Mouse (Mus musculus): Measurements from ENCODE around the gene Tmbim1. TPM values are rescaled to one million over a fixed set of nuclear protein-coding genes. Genes with fewer than 3 reads are reported as not detected.
A peak's percentile ranks its signal among the peaks of the same experiment; 100 is the strongest.
"Not testable (repeated sequence)": the region's sequence is repeated elsewhere in the genome, so short reads cannot be mapped to it uniquely, and the experiment has no call there.

Tmbim1 gene
- total RNA-seq, 2 experiments from 2014 or later = 28.5 to 36.6 TPM

- peak; percentile 98 for DNase-seq
These were observed 9.8 kb downstream of the Tmbim1 start for GRCm38 (mm10) chr1:74295456-74296171.

- no peak for DNase-seq
These were observed 10.5 kb downstream of the Tmbim1 start for GRCm38 (mm10) chr1:74294733-74295455.

GRCm38 (mm10) chr1:74294090-74294643 lies 11.3 kb downstream of the Tmbim1 start:
- no peak for DNase-seq

- no peak for DNase-seq
These were observed 12.0 kb downstream of the Tmbim1 start for GRCm38 (mm10) chr1:74293306-74293960.

- DNase-seq = no peak
These were observed 12.9 kb downstream of the Tmbim1 start for GRCm38 (mm10) chr1:74292331-74293020.

- no peak for DNase-seq
These were observed 15.3 kb downstream of the Tmbim1 start for GRCm38 (mm10) chr1:74290141-74290540.

GRCm38 (mm10) chr1:74289740-74290139 lies 15.7 kb downstream of the Tmbim1 start:
- DNase-seq = no peak

GRCm38 (mm10) chr1:74289248-74289647 lies 16.2 kb downstream of the Tmbim1 start:
- no peak for DNase-seq

- no peak for DNase-seq
These were observed 17.1 kb downstream of the Tmbim1 start for GRCm38 (mm10) chr1:74288327-74288726.

GRCm38 (mm10) chr1:74286869-74287607 lies 18.4 kb downstream of the Tmbim1 start:
- DNase-seq = not testable (repeated sequence)

GRCm38 (mm10) chr1:74285212-74286010 lies 20.0 kb downstream of the Tmbim1 start:
- no peak for DNase-seq

GRCm38 (mm10) chr1:74284543-74285160 lies 20.8 kb downstream of the Tmbim1 start, which contains the start of the genes Aamp and Pnkd:
Gene Aamp (minus strand): TSS chr1:74284738.
Gene Pnkd (plus strand): TSS chr1:74284930.
- peak; percentile 100 for DNase-seq

- DNase-seq = peak; percentile 71
These were observed 21.5 kb downstream of the Tmbim1 start for GRCm38 (mm10) chr1:74283686-74284463.

- DNase-seq = no peak
These were observed 22.4 kb downstream of the Tmbim1 start for GRCm38 (mm10) chr1:74282896-74283625.

- DNase-seq = no peak
These were observed 23.5 kb downstream of the Tmbim1 start for GRCm38 (mm10) chr1:74281886-74282285.

GRCm38 (mm10) chr1:74281372-74281771 lies 24.1 kb downstream of the Tmbim1 start:
- DNase-seq = no peak

- DNase-seq = no peak
These were observed 24.7 kb downstream of the Tmbim1 start for GRCm38 (mm10) chr1:74280591-74281325.

- DNase-seq = no peak
These were observed 26.4 kb downstream of the Tmbim1 start for GRCm38 (mm10) chr1:74278988-74279387.

All from gastrocnemius, postnatal 25 days (tissue).